Mouse (Mus musculus): Measurements from ENCODE around the gene Iffo1.

Iffo1 gene

DNA sequence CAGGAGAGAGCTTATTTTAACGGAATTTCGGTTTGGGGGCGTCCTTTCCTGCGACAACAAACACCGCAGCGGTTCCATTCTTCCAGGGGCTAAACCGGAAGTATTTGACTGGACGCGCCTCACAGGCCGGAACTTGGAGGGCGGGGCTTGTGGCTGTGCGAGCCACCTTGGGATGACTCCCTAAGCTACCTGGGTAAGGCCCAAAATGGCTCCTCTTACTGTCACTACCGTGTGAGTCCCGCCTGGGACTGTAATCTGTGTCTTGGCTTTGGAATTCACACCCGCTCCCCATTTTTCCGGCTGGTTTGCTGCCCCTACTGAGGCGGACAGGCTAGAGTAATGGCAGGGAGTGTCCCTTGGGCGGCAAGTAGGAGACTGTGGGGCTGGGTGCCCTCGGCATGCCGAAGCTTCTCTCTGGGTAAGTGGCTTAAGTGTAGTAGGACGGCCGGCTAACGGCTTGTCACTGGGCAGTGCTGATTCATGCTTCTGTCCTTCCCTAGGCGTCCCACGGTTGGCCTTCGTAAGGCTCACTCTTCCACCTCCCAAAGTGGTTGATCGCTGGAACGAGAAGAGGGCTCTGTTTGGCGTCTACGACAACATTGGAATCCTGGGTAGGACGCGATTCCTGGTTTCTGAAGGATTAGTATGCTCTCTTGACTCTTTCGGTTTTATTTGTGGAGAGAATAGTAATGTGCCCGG, 47.1 kb downstream of the Iffo1 start:
- DNase-seq (ENCODE audit: low read depth, low spot score) = peak; percentile 88

DNA sequence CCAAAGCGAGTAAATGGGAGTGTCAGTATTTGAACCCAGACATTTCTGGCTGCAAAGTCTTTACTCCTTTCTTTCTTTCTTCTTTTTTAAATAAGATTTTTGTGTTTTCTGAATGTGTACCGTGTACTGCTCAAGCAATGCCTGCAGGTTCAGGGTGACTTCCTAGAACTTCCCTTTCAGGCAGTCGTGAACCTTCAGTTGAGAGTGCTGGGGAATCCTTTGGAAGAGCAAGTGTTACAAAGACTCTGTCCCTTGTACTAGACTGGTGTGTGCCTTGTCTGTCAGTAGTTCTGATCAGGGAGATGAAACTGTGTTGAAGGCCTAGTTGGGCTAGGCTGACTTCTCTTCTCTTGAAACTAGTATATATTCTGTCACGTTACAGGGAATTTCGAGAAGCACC, 47.8 kb downstream of the Iffo1 start:
- DNase-seq (ENCODE audit: low read depth, low spot score) = no peak

DNA sequence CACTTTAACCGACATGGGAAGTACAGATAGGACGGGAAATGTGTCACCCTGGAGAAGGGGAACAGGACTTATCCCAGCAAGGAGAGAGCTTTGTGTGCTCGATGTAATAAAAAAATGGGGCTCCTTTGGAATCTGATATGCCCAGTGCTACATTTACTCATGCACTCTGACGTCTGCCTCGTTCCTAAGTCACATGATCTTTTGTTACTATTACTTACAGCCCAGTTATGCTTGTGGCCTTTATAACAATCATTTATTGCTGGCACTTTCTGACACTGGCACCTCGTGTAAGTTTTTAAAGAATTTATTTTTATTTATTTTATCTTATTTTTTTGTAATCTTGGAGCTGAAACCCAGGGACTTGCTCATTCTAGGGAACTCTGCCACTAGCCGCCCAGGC, 48.3 kb downstream of the Iffo1 start:
- no peak for DNase-seq (ENCODE audit: low read depth, low spot score)

DNA sequence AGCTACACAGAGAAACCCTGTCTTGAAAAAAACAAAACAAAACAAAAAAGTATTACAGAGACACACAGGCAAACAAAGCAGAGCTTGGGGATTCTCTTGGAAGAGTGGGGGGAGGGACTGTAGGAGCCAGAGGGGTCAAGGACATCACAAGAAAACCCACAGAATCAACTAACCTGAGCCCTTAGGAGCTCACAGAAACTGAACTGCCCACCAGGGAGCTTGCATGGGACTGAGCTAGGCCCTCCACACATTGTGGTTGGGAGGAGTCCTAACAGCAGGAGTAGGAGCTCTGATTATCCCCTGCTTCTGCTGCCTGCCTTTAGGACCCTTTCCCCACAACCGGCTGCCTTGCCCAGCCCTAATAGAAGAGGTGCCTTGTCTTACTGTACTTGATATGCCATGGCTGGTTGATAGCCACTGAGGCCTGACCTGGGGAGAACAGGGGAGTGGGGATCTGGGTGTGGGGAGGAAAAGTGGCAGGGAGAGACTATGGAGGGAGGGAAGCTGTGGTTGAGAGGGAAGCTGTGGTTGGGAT, 50.6 kb downstream of the Iffo1 start:
- no peak for DNase-seq (ENCODE audit: low read depth, low spot score)

DNA sequence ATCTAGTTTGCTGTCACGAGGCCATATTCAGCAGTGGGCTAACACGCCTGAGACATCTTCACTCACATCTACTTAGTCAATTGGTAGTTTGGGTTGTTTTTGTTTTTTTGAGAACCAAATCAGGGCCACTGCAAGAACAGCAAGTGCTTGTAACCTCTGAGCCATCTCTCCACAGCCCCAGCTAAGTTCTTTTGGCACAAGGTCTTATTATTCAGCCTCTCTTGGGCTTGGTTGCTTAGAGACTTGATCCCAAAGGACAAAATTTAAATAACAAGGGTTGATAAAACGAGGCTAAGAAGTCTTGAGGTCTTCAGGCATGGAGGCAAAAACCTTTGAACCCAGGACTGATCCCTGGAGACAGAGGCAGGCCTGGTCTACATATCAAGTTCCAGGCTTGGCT, 51.3 kb downstream of the Iffo1 start:
- DNase-seq (ENCODE audit: low read depth, low spot score) = no peak

DNA sequence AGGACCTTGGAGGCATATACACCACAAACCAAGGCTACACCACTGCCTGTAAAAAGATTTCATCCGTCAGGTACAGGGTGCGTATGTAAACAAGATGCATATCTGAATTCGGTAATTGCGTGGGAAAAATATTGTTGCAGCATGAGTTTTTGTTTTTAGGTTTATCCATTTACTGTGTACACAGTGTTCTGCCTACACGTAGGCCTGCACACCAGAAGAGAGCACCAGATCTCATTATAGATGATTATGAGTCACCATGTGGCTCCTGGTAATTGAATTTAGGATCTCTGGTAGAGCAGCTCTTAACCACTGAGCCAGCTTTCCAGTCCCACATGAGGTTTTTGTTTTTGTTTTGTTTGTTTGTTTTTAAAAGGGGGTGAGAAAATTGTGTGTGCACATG, 52.1 kb downstream of the Iffo1 start:
- DNase-seq (ENCODE audit: low read depth, low spot score) = no peak

DNA sequence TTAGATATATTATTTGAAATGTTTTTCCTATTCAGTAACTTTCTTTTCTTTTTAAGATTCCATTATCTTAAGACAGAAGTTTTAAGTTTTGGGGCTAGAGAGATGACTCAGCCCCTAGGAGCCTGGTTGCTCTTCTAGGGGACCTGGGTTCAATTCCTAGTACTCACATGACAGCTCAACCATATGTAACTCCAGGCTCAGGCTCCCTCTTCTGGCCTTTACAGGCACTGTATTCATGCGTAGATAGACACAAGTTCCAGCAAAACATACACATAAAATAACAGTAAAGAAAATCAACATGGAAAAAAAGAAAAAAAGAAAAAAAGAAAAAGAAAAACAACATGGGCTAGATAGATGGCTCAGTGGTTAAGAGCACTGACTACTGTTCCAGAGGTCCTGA, 65.4 kb downstream of the Iffo1 start:
- DNase-seq (ENCODE audit: low read depth, low spot score) = no peak
